Mouse (Mus musculus): ENCODE results near the gene Iqck.

Iqck gene

DNA sequence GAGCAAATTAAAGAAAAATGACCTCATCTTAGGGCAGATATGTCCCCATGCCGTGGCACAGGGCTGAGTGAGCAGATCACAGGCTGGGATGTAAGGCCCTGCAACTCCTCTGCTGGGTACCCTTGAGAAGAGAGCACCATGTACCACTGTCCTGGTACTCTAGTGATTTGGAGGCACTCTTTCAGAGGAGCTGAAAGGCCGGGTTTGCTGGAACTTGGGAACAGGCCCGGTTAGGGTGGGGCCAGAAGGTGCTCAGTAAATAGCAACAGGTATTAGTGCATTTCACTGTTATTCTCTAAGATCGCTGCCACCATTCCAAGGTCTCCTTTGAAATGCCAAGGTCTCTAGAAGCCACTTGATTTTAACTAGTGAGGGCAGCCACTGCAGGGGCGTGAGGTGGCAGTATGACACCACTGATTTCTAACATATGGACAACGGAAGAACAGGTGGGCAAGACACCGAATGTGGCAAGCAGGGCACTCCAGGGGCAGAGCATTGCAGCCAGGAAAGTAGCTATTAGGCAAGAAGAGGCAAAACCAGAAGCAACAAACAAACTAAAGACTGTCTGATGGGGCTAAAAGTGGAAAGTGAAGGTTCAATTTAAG is 59.1 kb downstream of the Iqck start:
- peak; percentile 54 to 73 for DNase-seq

- DNase-seq = no peak
Measured at GRCm38 (mm10) chr7:118919261-118920006, 63.9 kb downstream of the Iqck start.

GRCm38 (mm10) chr7:118922441-118923202 is 67.1 kb downstream of the Iqck start:
- DNase-seq = no peak

GRCm38 (mm10) chr7:118925547-118925946 is 70.0 kb downstream of the Iqck start:
- DNase-seq = no peak

DNA sequence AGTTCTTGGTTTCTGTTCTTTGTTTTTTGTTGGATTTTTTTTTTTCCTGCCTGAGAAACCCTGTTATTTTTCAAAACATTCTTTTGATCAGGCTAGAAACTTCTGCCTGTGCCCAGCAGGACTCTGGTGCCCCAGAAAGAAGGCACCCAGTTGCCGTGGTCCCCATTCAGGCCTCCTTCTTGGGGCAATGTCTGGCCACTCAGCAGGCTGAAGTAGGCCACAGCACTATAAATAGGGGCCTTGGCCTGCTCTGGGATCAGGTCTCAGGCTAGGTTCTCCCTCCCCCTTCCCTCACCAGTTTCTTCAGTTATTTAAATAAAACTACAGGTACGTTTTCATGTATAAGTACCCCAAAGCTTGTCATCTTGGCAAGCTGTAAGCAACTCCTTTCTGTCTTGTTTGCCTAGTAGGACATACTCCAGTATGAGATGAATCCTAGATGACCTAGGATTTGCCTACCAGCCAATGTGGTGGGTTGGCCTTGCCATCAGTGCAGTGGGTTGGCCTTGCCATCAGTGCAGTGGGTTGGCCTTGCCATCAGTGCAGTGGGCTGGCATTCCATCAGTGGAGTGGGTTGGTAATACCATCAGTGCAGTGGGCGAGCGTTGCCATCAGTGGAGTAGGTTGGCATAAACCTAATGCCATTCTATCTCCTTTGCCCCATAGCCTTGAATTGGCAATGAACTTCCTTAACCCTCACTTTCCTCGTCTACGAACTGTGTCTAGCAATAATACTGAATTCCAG is 71.1 kb downstream of the Iqck start:
- no peak for DNase-seq

DNA sequence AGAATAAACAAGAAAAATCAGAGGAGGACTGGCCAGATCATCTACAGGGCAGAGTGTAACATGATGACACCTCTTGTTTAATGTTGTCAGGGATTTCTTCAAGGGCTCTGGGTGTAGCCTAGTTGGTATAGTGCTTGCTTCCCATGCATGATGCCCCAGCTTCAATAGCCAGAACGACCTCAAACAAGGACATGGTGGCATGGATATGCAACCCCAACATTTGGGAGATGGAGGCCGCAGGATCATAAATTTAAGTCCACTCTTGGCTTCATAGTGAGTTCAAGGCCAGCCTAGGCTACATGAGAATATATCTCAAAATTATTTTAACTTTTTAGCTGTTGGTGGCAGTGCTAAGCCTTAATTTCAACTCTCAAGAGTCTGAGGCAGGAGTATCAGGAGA is 71.7 kb downstream of the Iqck start:
- no peak for DNase-seq

- DNase-seq = peak in 1 of 2 experiments; percentile 15
Measured at GRCm38 (mm10) chr7:118928316-118928715, 72.8 kb downstream of the Iqck start.

DNA sequence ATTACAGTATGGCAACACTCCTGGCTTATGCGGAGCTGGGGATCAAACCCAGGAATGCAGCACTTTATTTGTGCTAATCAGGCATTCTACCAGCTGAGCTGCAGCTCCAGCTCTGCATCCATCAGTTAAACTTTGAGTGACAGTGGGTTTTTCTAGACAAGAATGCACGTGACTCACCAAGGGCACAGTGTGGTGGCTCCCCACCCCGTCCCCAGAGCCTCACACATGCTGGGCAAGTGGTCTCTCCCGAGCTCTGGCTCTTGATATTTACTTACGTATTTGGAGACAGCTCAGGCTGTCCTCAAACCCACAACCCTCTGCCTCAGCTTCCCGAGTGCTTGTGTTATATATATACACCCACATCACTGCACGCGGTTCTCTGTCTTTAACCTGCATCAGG is 73.4 kb downstream of the Iqck start:
- DNase-seq = no peak

- DNase-seq = peak in 1 of 2 experiments; percentile 19
Measured at GRCm38 (mm10) chr7:118929601-118930311, 74.2 kb downstream of the Iqck start.

DNA sequence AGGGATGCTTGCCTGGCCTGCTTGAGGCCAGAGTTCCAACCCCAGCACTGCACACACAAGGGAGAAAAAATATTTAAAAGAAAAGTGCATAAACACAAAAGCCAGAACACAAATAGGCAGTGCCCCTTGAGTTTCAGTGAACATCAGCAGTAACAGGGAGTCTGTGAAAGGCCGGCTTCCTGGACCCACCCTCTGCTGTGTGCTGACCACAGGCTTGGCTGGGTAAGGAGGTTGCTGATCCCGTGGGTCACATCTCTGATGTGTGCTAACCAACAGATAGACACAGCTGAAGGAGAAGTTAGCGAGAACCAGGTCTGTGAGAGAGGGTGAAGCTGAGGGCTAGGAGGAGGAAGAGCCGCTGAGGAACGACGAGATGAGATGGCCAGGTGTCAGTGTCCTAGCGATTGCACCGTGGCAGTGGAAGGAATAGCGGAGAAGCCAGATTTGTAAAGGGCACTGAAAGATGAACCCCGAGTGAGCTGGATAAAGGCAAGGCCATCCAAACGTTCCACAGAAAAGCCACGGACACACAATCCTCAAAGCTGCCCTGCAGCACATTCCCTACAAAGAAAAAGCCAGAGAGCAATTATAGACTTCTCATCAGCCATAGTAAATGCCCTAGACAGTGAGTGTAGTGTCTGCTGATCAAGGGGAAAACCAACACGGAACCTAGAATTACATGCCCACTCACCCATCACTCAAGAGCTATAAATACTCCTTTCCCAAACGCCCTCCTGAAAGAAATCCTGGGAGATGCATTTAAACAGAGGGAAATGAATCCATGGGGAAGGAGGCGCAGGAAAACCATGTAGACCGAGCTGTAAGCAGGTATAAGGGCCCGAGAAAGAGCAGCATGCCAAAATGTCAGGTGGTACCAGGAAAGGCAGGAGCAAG is 76.2 kb downstream of the Iqck start:
- no peak for DNase-seq

DNA sequence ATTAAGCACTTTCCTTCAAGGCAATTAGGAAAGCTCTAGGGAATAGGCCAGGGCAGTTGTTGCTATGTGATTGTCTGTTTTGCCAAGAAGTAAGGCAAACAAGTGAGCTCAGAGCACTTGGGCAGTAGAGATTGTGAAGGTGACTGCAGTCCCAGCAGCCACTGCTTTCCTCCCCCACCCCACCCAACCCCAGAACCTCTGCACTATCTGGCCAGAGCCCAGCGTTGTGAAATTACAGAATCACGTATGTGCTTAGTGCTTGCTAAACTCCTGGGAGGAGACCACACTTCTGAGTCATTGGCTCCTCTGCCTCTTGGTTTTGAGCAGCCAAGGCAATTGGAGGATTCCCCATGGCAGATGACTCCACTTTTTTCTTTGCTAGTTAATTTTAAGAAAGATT is 79.8 kb downstream of the Iqck start:
- DNase-seq = no peak

- DNase-seq = no peak
Measured at GRCm38 (mm10) chr7:118936844-118937243, 81.3 kb downstream of the Iqck start.

DNA sequence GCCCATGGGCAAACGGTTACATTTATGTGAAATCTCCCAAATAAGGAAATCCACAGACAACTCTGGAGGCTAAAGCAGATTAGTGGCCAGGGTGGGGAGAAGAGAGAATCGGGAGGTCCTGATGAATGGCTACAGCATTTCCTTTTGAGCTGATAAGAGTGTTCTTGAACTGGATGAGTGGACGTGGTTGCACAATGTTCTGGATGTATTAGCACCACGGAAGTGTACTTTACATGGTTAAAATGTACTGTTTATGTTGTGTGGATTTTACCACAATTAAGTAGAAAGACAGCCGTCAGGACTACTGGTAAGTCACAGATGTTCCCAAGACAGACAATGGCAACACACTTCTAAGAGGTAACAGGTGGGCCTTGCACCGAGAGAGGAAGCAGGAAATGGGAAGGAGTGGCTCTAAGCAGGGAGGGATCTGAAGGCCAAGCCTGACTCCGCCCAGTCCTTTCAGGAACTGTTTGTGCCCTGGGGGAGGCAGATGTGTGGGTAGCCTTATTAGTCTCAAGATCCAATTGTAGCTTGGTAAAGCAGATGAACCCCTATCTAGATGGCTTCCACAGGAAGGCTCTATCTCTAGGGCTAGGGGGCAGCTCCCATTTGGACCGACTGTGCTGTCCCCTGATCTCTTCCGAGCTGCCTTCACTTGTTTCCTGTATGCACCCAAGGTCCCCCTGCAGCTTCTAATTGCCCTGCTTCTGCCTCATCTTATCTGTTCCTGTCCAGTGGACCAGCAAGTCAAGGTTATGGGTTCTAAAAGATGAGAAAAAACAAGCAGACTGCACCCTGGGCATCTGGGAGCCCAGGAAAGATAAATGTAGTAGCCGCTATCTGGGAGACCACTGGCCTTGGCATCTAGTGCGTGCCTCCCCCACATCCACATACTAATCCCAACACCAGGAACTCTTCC is 82.2 kb downstream of the Iqck start:
- no peak for DNase-seq

- DNase-seq = no peak
Measured at GRCm38 (mm10) chr7:118942297-118942696, 86.7 kb downstream of the Iqck start.

DNA sequence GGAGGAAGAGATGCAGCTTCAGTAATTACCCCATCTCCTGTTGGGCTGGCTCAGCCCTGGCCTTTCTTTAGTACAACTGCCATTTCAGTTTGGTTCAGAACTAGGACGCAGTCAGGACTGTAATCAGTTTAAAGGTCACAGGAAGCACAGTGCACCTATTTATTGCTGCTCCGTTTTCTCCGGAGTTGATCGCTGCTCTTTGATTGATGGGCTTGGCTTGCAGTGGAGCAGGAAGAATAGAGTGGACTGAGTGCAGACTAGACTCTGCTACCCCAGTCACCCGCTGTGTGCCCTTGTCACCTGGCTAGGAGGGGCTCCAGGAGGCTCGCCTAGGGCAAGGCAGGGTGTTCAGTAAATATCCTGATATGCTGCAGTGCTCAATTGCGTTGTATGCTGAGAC is 87.6 kb downstream of the Iqck start:
- no peak for DNase-seq

- no peak for DNase-seq
Measured at GRCm38 (mm10) chr7:118944884-118945283, 89.3 kb downstream of the Iqck start.

DNA sequence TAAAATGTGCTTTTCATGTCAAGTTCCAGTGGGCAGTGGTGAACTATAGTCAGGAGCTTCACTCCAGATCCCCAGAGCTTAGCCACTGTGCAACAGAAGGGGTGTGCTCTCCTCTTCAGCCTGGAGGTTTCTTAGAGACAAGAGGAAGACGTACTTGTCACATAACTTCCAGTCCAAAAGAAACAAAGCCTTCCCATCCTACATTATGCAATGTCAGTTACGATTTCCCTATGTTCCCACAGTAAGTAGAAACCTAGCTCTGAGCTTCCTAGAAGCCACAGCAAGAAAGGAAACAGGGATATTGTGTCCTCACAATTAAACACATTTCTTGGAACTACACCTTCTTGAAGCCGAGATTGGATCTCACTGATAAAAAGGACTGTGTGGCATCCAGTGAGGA is 91.7 kb downstream of the Iqck start:
- DNase-seq = no peak

DNA sequence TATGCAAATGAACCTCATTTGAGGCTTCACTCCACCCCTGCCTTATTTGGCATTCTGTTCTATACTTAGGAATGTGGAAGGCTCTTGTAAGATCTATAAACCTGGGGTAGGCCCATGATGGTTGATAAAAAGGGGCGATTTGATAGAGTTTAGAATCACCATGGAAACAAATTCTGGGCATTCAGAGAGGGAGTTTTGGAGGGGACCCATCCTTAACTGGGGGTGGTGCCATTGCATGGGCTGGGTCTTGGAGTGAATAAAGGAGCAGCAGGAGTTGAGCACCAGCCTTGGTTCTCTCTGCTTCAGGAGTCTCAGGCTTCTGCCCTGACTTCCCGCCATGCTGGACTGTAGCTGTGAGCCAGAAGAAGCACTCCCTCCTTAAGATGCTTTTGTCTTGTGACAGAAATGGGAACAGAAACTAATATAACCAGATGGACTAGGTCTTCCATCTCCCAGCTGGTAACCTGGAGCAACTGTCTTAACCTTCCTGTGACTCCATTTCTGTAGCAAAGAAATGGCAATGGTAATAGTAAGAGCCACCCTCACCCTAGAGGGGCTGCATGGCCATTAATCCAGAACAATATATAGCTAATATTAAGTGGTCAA is 93.2 kb downstream of the Iqck start:
- DNase-seq = no peak

DNA sequence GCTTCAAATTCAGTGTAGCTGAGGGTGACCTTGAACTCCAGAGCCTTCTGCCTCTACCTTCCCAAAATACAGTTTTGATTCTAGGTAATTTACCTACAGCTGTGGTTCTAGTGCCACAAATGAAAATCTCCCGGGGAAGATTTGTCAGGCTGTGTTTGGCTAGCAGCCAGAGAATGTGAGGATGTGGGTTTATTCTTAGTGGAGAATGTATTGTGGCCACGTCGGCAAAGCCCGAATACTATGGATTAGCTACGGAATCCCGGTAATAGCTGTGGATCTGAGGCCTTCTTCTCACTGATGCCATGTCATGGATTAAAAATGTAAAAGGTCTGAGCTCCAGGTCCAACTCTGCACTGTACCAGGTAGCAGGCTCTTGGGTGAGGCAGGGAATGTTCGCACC is 94.2 kb downstream of the Iqck start:
- no peak for DNase-seq

Data from cerebellum, postnatal 14 days (tissue).